ENCODE assay signal across 8 mouse cellular contexts in the genomic region with DNA sequence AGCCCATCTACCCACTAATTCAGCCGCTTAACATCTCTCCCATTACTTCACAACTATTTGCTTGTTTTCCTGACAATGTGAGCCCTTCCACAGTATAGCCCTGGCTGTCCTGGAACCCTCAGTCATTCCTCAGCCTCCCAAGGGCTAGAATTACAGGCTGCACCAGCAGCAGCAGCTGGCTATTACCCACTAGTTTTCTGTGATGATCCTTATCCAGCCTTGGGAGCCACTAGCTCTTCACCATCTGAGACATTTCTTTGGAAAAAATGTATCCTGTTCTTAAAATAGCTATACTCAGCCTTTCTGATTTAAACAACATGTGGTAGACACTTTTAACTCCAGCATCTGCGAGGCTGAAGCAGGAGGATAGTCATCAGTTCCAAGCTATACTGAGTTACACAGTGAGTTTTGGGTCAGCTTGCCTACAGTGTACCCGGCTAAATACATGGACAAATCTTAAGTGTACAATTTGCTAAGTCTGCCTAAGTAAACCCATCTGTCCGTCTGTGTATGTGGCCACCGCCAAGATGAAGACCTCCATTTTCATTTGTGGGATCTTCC. TPM values are rescaled to one million over a fixed set of nuclear protein-coding genes. Genes with fewer than 3 reads are reported as not detected.
DNase-seq lines count a peak whose midpoint lies in the region; ATAC-seq and TF ChIP-seq lines count a peak whose summit lies in the region.

No protein-coding gene starts in this region.

- H3K4me3 ChIP-seq in lung, adult 2 months (replicated peaks; ENCODE audit: extremely low read depth, low read depth, low read length), result peak overlapping the region; percentile 39
- H3K4me3 ChIP-seq in embryonic facial prominence, embryonic 14.5 days (ENCODE audit: low read depth, low read length), result peak overlapping the region; percentile 87
- H3K4me3 ChIP-seq in intestine, embryonic 16.5 days (ENCODE audit: low read length), result peak overlapping the region; percentile 70
- no peak overlapping the region for H3K4me3 ChIP-seq in neural tube, embryonic 12.5 days

- H3K27me3 ChIP-seq in embryonic facial prominence, embryonic 14.5 days (replicated peaks; ENCODE audit: control insufficient read depth, insufficient read depth, low read length), result no peaks in the 10 kb centered on the region
- no peaks in the 10 kb centered on the region for H3K27me3 ChIP-seq in intestine, embryonic 16.5 days (replicated peaks; ENCODE audit: control insufficient read depth, insufficient read depth, low read length)
- H3K27me3 ChIP-seq in neural tube, embryonic 12.5 days (replicated peaks), result no peaks in the 10 kb centered on the region

- peak; percentile 19; the same call in 1 of the 2 replicates for ATAC-seq in embryonic facial prominence, embryonic 14.5 days (ENCODE audit: low read depth)
- ATAC-seq in intestine, embryonic 16.5 days, result peak; percentile 21
- 0 out of 2 replicates have a peak, but pooled peaks have one; percentile 10 for ATAC-seq in neural tube, embryonic 12.5 days (ENCODE audit: low FRiP score, low read depth)

- H3K9ac ChIP-seq in embryonic facial prominence, embryonic 14.5 days (ENCODE audit: low read depth, low read length), result peak overlapping the region; percentile 77; the same call in 1 of the 2 replicates
- peak overlapping the region; percentile 78; the same call in 1 of the 2 replicates for H3K9ac ChIP-seq in intestine, embryonic 16.5 days (ENCODE audit: low read depth, low read length)
- no peak overlapping the region for H3K9ac ChIP-seq in neural tube, embryonic 12.5 days

- H3K9me3 ChIP-seq in embryonic facial prominence, embryonic 14.5 days (ENCODE audit: control insufficient read depth, low read length), result no peaks in the 10 kb centered on the region
- H3K9me3 ChIP-seq in intestine, embryonic 16.5 days (ENCODE audit: control insufficient read depth, low read length), result no peaks in the 10 kb centered on the region
- H3K9me3 ChIP-seq in neural tube, embryonic 12.5 days, result no peaks in the 10 kb centered on the region

- no peak for TF ChIP-seq CTCF in lung, adult 2 months (IDR thresholded peaks at IDR 0.05; ENCODE audit: insufficient read depth, low read length)

- no peak for TF ChIP-seq POLR2A in lung, adult 2 months (IDR thresholded peaks at IDR 0.05; ENCODE audit: borderline replicate concordance, extremely low read depth, low read depth, low read length)

- no peak for DNase-seq in lung, adult 2 months
- DNase-seq in lung, adult 18-20 months, result no peak
- DNase-seq in embryonic facial prominence, embryonic 14.5 days (ENCODE audit: low spot score), result peak; percentile 19
- DNase-seq in natural killer cell, adult 2 months (ENCODE audit: low spot score in 2 of 2), result no peak
- no peak for DNase-seq in c-Kit-positive CD71-positive TER-119-positive erythroid progenitor cells, embryonic 14.5 days (ENCODE audit: low spot score)
- no peak for DNase-seq in urinary bladder, adult 2 months (ENCODE audit: low spot score)

- peaks cover 6% of the 10 kb centered on the region for H3K4me1 ChIP-seq in lung, adult 2 months (ENCODE audit: control insufficient read depth, insufficient read depth, low read length)
- peaks cover 11% of the 10 kb centered on the region; the same call in 1 of the 2 replicates for H3K4me1 ChIP-seq in embryonic facial prominence, embryonic 14.5 days (ENCODE audit: control insufficient read depth, insufficient read depth, low read length)
- peaks cover 8% of the 10 kb centered on the region; the same call in 1 of the 2 replicates for H3K4me1 ChIP-seq in intestine, embryonic 16.5 days (ENCODE audit: control insufficient read depth, insufficient read depth, low read length)
- peaks cover 11% of the 10 kb centered on the region for H3K4me1 ChIP-seq in neural tube, embryonic 12.5 days

- H3K4me2 ChIP-seq in embryonic facial prominence, embryonic 14.5 days (ENCODE audit: low read depth, low read length), result peak overlapping the region; percentile 86
- H3K4me2 ChIP-seq in intestine, embryonic 16.5 days (ENCODE audit: low read depth, low read length), result peak overlapping the region; percentile 82
- peak overlapping the region; percentile 88 for H3K4me2 ChIP-seq in neural tube, embryonic 12.5 days (replicated peaks)

- 44% methylated on average over 5 of the region's 5 CpGs for WGBS in lung, adult 2 months
- 56% methylated on average over 5 of the region's 5 CpGs for WGBS in embryonic facial prominence, embryonic 14.5 days
- WGBS in intestine, embryonic 16.5 days, result 46% methylated on average over 5 of the region's 5 CpGs
- WGBS in neural tube, embryonic 12.5 days, result 58% methylated on average over 5 of the region's 5 CpGs

- peak overlapping the region; percentile 72 for H3K27ac ChIP-seq in embryonic facial prominence, embryonic 14.5 days (replicated peaks; ENCODE audit: low read depth, low read length)
- peak overlapping the region; percentile 91 for H3K27ac ChIP-seq in intestine, embryonic 16.5 days (ENCODE audit: low read length)
- no peak overlapping the region for H3K27ac ChIP-seq in neural tube, embryonic 12.5 days

- no peaks in the 10 kb centered on the region for H3K36me3 ChIP-seq in embryonic facial prominence, embryonic 14.5 days (ENCODE audit: control insufficient read depth, insufficient read depth, low read length)
- no peaks in the 10 kb centered on the region for H3K36me3 ChIP-seq in intestine, embryonic 16.5 days (ENCODE audit: control insufficient read depth, insufficient read depth, low read length)
- H3K36me3 ChIP-seq in neural tube, embryonic 12.5 days, result 0 out of 2 replicates have a peak, but pooled peaks cover 3% of the 10 kb centered on the region

RNA-seq across cellular contexts. Expression of a gene that starts 0.7 kb away (rescaled TPM):
- 23.5 and 34.0 TPM in 2 replicates for polyA plus RNA-seq in lung, adult 2 months (2012; rRNA removed)
- 27.8 and 31.4 TPM in 2 replicates for polyA plus RNA-seq in embryonic facial prominence, embryonic 14.5 days (2014; fragmentation: Nextera tagmentation; extraction: Ambion mirVana)
- 32.0 and 32.8 TPM in 2 replicates for polyA plus RNA-seq in intestine, embryonic 16.5 days (2015; fragmentation: Nextera tagmentation; extraction: Ambion mirVana)
- polyA plus RNA-seq in neural tube, embryonic 12.5 days (2016; fragmentation: Nextera tagmentation; extraction: Ambion mirVana), result 28.6 and 28.8 TPM in 2 replicates
- 35.0 and 39.9 TPM in 2 replicates for polyA plus RNA-seq in urinary bladder, adult 2 months (2012; rRNA removed)

RNA-seq across cellular contexts. Expression of a gene that starts 17.0 kb away (rescaled TPM):
- not detected in 2 replicates for polyA plus RNA-seq in lung, adult 2 months (2012; rRNA removed)
- polyA plus RNA-seq in embryonic facial prominence, embryonic 14.5 days (2014; fragmentation: Nextera tagmentation; extraction: Ambion mirVana), result not detected in 2 replicates
- polyA plus RNA-seq in intestine, embryonic 16.5 days (2015; fragmentation: Nextera tagmentation; extraction: Ambion mirVana), result not detected in 2 replicates
- polyA plus RNA-seq in neural tube, embryonic 12.5 days (2016; fragmentation: Nextera tagmentation; extraction: Ambion mirVana), result not detected in 2 replicates
- not detected in 2 replicates for polyA plus RNA-seq in urinary bladder, adult 2 months (2012; rRNA removed)

RNA-seq across cellular contexts. Expression of a gene that starts 42.2 kb away (rescaled TPM):
- polyA plus RNA-seq in lung, adult 2 months (2012; rRNA removed), result 33.9 and 44.1 TPM in 2 replicates
- polyA plus RNA-seq in embryonic facial prominence, embryonic 14.5 days (2014; fragmentation: Nextera tagmentation; extraction: Ambion mirVana), result 27.7 and 30.1 TPM in 2 replicates
- polyA plus RNA-seq in intestine, embryonic 16.5 days (2015; fragmentation: Nextera tagmentation; extraction: Ambion mirVana), result 15.4 and 18.5 TPM in 2 replicates
- polyA plus RNA-seq in neural tube, embryonic 12.5 days (2016; fragmentation: Nextera tagmentation; extraction: Ambion mirVana), result 38.3 and 42.0 TPM in 2 replicates
- polyA plus RNA-seq in urinary bladder, adult 2 months (2012; rRNA removed), result 46.3 and 50.0 TPM in 2 replicates
